Mouse (Mus musculus): ENCODE results near the gene Evl. TPM values are rescaled to one million over a fixed set of nuclear protein-coding genes. Genes with fewer than 3 reads are reported as not detected.

Evl gene
- polyA plus RNA-seq, 1 experiment, result 219 TPM

GRCm38 (mm10) chr12:108635501-108635900, 81.0 kb downstream of the Evl start:
- peaks cover 65% of the 10 kb centered on the region for H3K4me1 ChIP-seq (ENCODE audit: control insufficient read depth, insufficient read depth, low read length)

DNA sequence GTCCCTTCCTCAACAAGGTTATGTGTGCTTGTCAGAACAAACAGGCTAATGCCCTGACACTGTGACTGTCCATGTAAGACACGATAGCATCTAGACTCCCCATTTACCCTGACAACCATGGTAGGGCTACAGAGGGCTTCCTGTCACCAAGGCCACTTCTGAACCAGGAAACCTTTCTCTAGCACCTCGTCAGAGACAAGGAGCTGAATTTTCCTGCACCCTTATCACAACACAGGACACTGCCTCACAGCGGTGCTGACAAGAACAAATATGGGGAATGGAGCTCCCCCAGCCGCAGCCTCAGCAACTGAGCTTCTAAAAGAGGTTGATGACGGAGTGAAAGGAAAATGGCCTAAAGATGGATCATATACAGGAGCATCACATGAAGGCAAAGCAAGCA, 82.9 kb downstream of the Evl start:
- Histone ChIP-seq H3K27ac (ENCODE audit: insufficient read depth, low read depth, low read length) (peak overlapping the region; percentile 96), H3K4me1 (ENCODE audit: control insufficient read depth, insufficient read depth, low read length) (peaks cover 67% of the 10 kb centered on the region), H3K4me3 (ENCODE audit: insufficient read depth, low read length) (peak overlapping the region; percentile 38)
- TF ChIP-seq POLR2A (IDR thresholded peaks at IDR 0.05; ENCODE audit: borderline replicate concordance, low read depth, low read length), result no peak
- no peak for TF ChIP-seq CTCF (IDR thresholded peaks at IDR 0.05; ENCODE audit: low read depth, low read length)

More at GRCm38 (mm10) chr12:108635501-108635900, 81.0 kb downstream of the Evl start:
- TF ChIP-seq POLR2A (IDR thresholded peaks at IDR 0.05; ENCODE audit: borderline replicate concordance, low read depth, low read length) (no peak), CTCF (IDR thresholded peaks at IDR 0.05; ENCODE audit: low read depth, low read length) (no peak)
- H3K4me3 ChIP-seq (ENCODE audit: insufficient read depth, low read length), result peak overlapping the region; percentile 62
- H3K27ac ChIP-seq (ENCODE audit: insufficient read depth, low read depth, low read length), result peak overlapping the region; percentile 96

- TF ChIP-seq CTCF (IDR thresholded peaks at IDR 0.05; ENCODE audit: low read depth, low read length) (no peak), POLR2A (IDR thresholded peaks at IDR 0.05; ENCODE audit: borderline replicate concordance, low read depth, low read length) (no peak)
- H3K27ac ChIP-seq (ENCODE audit: insufficient read depth, low read depth, low read length), result peak overlapping the region; percentile 96
- H3K4me1 ChIP-seq (ENCODE audit: control insufficient read depth, insufficient read depth, low read length), result peaks cover 63% of the 10 kb centered on the region
Measured at GRCm38 (mm10) chr12:108639126-108639525, 84.6 kb downstream of the Evl start.

DNA sequence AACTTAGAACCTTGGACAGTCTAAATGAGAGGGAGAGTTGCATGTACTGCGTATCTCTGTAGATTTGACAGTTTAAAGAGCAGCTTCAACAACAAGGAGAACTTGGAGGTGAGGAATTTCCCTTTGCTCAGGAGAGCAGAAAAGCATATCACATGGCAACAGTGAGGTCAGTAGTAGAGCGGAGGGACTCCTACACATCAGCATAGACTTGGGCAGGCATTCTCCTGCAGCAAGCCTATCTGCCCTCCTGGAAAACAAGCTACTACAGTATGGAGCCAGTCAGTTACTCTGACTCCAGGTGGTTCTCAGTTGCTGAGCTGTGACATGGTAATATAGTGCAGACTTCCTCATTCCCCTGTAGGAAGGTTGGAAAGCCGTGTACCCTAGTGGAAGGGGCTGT, 87.5 kb downstream of the Evl start:
- peaks cover 46% of the 10 kb centered on the region for H3K4me1 ChIP-seq (ENCODE audit: control insufficient read depth, insufficient read depth, low read length)

More at GRCm38 (mm10) chr12:108639126-108639525, 84.6 kb downstream of the Evl start:
- no peak overlapping the region for H3K4me3 ChIP-seq (ENCODE audit: insufficient read depth, low read length)

DNA sequence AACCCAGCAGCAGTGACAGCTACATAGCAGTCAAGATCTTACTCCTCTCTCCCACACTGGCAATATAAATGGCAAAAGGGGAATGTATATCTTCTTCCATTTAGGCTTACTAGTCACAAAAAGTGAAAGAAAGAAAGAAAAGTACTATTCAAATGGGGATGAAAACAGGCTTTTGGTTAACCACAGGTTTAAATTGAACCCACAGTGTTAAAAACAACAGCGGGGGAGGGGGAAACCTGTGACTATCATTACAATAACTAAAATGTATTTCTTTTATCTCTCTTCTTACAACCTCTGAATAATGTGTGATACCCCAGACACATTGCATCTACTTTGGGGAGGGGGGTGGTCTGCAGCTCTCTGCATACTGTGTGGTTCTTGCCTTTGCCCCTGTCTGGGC, 91.7 kb downstream of the Evl start:
- H3K27ac ChIP-seq (ENCODE audit: insufficient read depth, low read depth, low read length), result no peak overlapping the region
- peaks cover 16% of the 10 kb centered on the region for H3K4me1 ChIP-seq (ENCODE audit: control insufficient read depth, insufficient read depth, low read length)
- no peak for TF ChIP-seq CTCF (IDR thresholded peaks at IDR 0.05; ENCODE audit: low read depth, low read length)
- TF ChIP-seq POLR2A (IDR thresholded peaks at IDR 0.05; ENCODE audit: borderline replicate concordance, low read depth, low read length), result no peak
- no peak overlapping the region for H3K4me3 ChIP-seq (ENCODE audit: insufficient read depth, low read length)

More for the DNA sequence above, 87.5 kb downstream of the Evl start:
- no peak overlapping the region for H3K4me3 ChIP-seq (ENCODE audit: insufficient read depth, low read length)
- H3K27ac ChIP-seq (ENCODE audit: insufficient read depth, low read depth, low read length), result no peak overlapping the region
- TF ChIP-seq POLR2A (IDR thresholded peaks at IDR 0.05; ENCODE audit: borderline replicate concordance, low read depth, low read length) (no peak), CTCF (IDR thresholded peaks at IDR 0.05; ENCODE audit: low read depth, low read length) (no peak)

GRCm38 (mm10) chr12:108647784-108648183, 93.3 kb downstream of the Evl start:
- no peak overlapping the region for H3K4me3 ChIP-seq (ENCODE audit: insufficient read depth, low read length)
- TF ChIP-seq POLR2A (IDR thresholded peaks at IDR 0.05; ENCODE audit: borderline replicate concordance, low read depth, low read length), result no peak
- TF ChIP-seq CTCF (IDR thresholded peaks at IDR 0.05; ENCODE audit: low read depth, low read length), result no peak
- peaks cover 10% of the 10 kb centered on the region for H3K4me1 ChIP-seq (ENCODE audit: control insufficient read depth, insufficient read depth, low read length)
- H3K27ac ChIP-seq (ENCODE audit: insufficient read depth, low read depth, low read length), result no peak overlapping the region

DNA sequence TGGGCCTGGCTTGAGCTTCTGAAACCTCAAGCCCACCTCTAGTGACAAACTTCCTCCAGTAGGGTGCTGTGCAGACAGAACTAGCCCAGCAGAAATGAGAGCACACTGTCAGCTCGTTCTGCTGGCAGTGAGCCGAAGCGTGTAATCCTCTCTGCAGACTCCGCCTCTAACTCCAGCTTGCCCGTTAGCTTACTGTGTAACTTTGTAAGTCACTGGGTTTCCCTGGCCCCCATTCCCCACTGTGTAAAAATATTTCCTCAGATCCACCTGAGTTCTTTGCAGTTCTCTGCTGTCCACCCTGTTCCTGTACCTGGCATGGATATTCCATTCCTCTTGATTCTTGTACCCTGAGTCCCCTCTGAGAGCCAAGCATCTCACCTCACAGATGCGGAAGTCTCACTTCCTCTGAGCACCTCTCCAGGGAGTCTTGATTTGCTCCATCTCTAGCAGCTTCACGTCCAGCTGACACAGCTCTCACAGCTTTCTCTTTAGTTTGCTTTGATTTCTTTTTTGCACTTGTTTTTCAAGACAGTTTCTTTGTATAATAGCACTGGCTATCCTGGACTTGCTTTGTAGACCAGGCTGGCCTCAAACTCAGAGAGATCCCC, 96.6 kb downstream of the Evl start:
- peak overlapping the region; percentile 47 for H3K27ac ChIP-seq (ENCODE audit: insufficient read depth, low read depth, low read length)
- H3K4me1 ChIP-seq (ENCODE audit: control insufficient read depth, insufficient read depth, low read length), result peaks cover 10% of the 10 kb centered on the region
- no peak overlapping the region for H3K4me3 ChIP-seq (ENCODE audit: insufficient read depth, low read length)
- TF ChIP-seq POLR2A (IDR thresholded peaks at IDR 0.05; ENCODE audit: borderline replicate concordance, low read depth, low read length) (no peak), CTCF (IDR thresholded peaks at IDR 0.05; ENCODE audit: low read depth, low read length) (no peak)

DNA sequence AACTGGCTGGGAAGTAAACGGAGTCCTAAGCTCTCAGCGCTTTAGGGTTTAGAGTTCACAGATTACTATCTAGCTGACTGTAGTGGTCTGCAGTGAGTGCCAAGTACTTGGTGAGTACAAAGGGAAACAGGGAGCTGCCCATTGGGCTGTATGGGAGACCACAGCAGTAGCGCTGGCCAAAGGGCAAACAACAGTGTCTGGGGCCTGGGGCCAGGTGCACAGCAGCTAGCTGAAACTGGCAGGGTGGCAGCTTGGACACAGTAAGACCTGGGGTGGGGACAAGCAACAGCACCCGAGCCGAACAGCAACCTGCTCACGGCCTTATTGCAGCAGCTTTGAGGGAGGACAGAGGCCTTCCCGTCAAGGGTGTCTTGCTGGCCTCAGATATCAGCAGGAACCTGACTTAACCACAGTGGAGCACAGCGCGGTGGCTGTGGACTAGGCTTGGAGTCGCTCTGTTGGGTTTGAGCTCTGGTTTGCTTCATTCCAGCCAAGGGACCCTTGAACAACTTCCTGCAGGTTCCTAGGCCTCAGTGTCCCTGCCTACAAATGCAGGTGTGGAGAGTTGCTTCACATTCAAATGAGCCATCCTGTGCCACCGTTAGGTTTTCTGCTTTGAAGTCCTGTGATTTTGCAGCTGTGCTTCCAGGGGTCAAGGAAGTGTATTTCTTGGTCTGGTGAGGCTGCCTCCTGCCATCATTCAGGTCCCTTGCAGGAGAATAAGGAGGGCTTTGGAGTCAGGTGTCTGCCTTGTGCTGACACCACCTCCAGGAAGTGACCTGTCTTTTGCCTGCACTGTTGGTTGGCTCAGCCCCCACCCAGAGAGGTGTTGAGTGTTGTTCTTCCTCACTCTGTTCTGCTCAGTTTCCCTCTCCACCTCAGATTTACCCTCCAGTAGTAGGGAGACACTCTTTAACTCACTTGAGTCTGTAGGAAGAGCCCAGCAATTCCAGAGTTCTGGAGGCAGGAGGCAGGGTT, 99.1 kb downstream of the Evl start:
- Histone ChIP-seq H3K27ac (ENCODE audit: insufficient read depth, low read depth, low read length) (no peak overlapping the region), H3K4me1 (ENCODE audit: control insufficient read depth, insufficient read depth, low read length) (peaks cover 15% of the 10 kb centered on the region), H3K4me3 (ENCODE audit: insufficient read depth, low read length) (no peak overlapping the region)
- TF ChIP-seq POLR2A (IDR thresholded peaks at IDR 0.05; ENCODE audit: borderline replicate concordance, low read depth, low read length) (no peak), CTCF (IDR thresholded peaks at IDR 0.05; ENCODE audit: low read depth, low read length) (no peak)

GRCm38 (mm10) chr12:108657350-108657749, 102.8 kb downstream of the Evl start:
- TF ChIP-seq POLR2A (IDR thresholded peaks at IDR 0.05; ENCODE audit: borderline replicate concordance, low read depth, low read length) (no peak), CTCF (IDR thresholded peaks at IDR 0.05; ENCODE audit: low read depth, low read length) (peak; percentile 62)
- Histone ChIP-seq H3K4me3 (ENCODE audit: insufficient read depth, low read length) (no peak overlapping the region), H3K4me1 (ENCODE audit: control insufficient read depth, insufficient read depth, low read length) (peaks cover 4% of the 10 kb centered on the region; the same call in 1 of the 2 replicates), H3K27ac (ENCODE audit: insufficient read depth, low read depth, low read length) (no peak overlapping the region)
